Mouse (Mus musculus) heart, postnatal 0 days (tissue): Measurements from ENCODE around the gene Map4k4. TPM values are rescaled to one million over a fixed set of nuclear protein-coding genes. Genes with fewer than 3 reads are reported as not detected.

Experiments
- ATAC-seq: fragments of 200-750 bp; cut with Nextera tagmentation; 2 replicates; pipeline ENCODE4 v1.8.0; 2017; ENCODE audit warnings: low read depth, moderate number of reproducible peaks, moderate library complexity; ENCODE audit not compliant: insufficient read depth
- DNase-seq: peaks from one replicate; pipeline ENCODE4 v3.0.0-alpha.2; 2016; ENCODE audit warnings: low spot score
- H3K27ac ChIP-seq: fragments of 300-500 bp; sonication (generic); 2 replicates; pipeline ENCODE4 v1.5.1; 2014; ENCODE audit warnings: low read depth, mild to moderate bottlenecking
- H3K27me3 ChIP-seq: fragments of 300-500 bp; sonication (generic); 2 replicates; pipeline ENCODE4 v1.6.1; 2014; ENCODE audit warnings: low read length, mixed read lengths; ENCODE audit not compliant: control insufficient read depth, insufficient read depth
- H3K36me3 ChIP-seq: fragments of 300-500 bp; sonication (generic); replicated peaks from 2 replicates; pipeline ENCODE4 v1.6.1; 2014; ENCODE audit warnings: low read length, mixed read lengths; ENCODE audit not compliant: control insufficient read depth, insufficient read depth
- H3K4me1 ChIP-seq: fragments of 300-500 bp; sonication (generic); 2 replicates; pipeline ENCODE4 v1.6.1; 2014; ENCODE audit warnings: antibody characterized with exemption; ENCODE audit not compliant: control insufficient read depth, insufficient read depth
- H3K4me2 ChIP-seq: fragments of 300-500 bp; sonication (generic); 2 replicates; pipeline ENCODE4 v1.6.1; 2014; ENCODE audit warnings: low read depth, mild to moderate bottlenecking, low read length, moderate library complexity
- H3K4me3 ChIP-seq: fragments of 300-500 bp; sonication (generic); 2 replicates; pipeline ENCODE4 v1.5.1; 2014; ENCODE audit warnings: low read depth, low read length
- H3K9ac ChIP-seq: fragments of 300-500 bp; sonication (generic); replicated peaks from 2 replicates; pipeline ENCODE4 v1.6.1; 2014; ENCODE audit warnings: low read depth, low read length, mixed read lengths
- H3K9me3 ChIP-seq: fragments of 300-500 bp; sonication (generic); replicated peaks from 2 replicates; pipeline ENCODE4 v1.6.1; 2016; ENCODE audit warnings: low read length; ENCODE audit not compliant: control insufficient read depth
- CTCF ChIP-seq: IDR thresholded peaks from 2 replicates; pipeline ENCODE4 v1.5.1; 2016; ENCODE audit warnings: antibody characterized with exemption, control low read depth, low read depth
- EP300 ChIP-seq: IDR thresholded peaks from 2 replicates; pipeline ENCODE4 v1.6.1; 2016; ENCODE audit warnings: antibody characterized with exemption, low read depth
- WGBS: fragments of 180-500 bp; shearing (Covaris S2); extraction: QIAGEN DNeasy Blood & Tissue Kit; methylation state at CpG from one replicate; pipeline ENCODE4 v1.1.7; 2014; 5-methylcytosine and 5-hydroxymethylcytosine counted together
- polyA plus RNA-seq: library from polyadenylated mRNA; unstranded; fragments of >200 nt; fragmentation: Nextera tagmentation; extraction: Ambion mirVana; gene quantifications from 2 replicates; pipeline ENCODE4 v1.2.1, GENCODE M21; 2015
- total RNA-seq: library from RNA; depleted of rRNA; stranded (reverse); fragments of >200 nt; gene quantifications from 2 replicates; pipeline ENCODE4 v1.2.3, GENCODE M21; 2014; ENCODE audit warnings: low replicate concordance

Gene Map4k4
- total and polyA plus RNA-seq, 2 experiments from 2014 or later, result 17.4 to 129 TPM

- Histone ChIP-seq H3K4me3 (no peak overlapping the region), H3K4me2 (no peak overlapping the region), H3K27me3 (no peaks in the 10 kb centered on the region), H3K9ac (no peak overlapping the region), H3K4me1 (peaks cover 68% of the 10 kb centered on the region), H3K27ac (no peak overlapping the region), H3K9me3 (no peaks in the 10 kb centered on the region), H3K36me3 (peaks cover 12% of the 10 kb centered on the region; the same call in 1 of the 2 replicates)
- DNase-seq (no peak), ATAC-seq (no peak)
- WGBS, result 37% methylated on average over 7 of the region's 7 CpGs
- no peak for TF ChIP-seq EP300
- TF ChIP-seq CTCF, result no peak
Measured at GRCm38 (mm10) chr1:39931055-39931454, 30.3 kb downstream of the Map4k4 start.

DNA sequence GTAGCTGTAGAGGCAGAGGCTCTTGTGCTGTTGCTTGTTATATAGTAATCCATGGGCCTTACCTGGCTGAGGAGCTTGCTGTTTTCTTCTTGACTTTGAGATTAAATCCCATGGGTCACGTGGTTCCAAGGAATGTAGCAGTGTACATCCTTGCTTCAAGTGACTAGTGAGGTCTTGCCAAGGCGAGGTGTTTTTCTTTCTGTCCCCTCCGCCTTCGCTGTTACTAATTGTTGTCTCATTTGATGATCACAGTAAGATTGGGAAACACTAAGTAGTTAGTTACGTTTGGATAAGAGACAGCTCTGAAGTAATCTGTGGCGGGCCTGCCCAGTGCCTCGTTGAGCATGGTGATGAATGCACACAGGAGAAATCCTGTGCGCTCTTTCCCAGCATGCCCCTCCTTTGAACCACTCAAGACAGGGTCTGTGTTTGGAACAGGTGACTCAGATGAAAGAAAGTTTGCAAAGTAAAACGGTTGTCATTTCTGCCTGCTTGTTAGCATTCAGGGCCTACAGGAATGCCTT, 31.6 kb downstream of the Map4k4 start:
- no peak overlapping the region for H3K9ac ChIP-seq
- TF ChIP-seq EP300 (no peak), CTCF (no peak)
- peak overlapping the region; percentile 75 for H3K27ac ChIP-seq
- peaks cover 73% of the 10 kb centered on the region for H3K4me1 ChIP-seq
- H3K9me3 ChIP-seq, result no peaks in the 10 kb centered on the region
- ATAC-seq (no peak), DNase-seq (no peak)
- peaks cover 12% of the 10 kb centered on the region; the same call in 1 of the 2 replicates for H3K36me3 ChIP-seq
- H3K4me3 ChIP-seq, result no peak overlapping the region
- WGBS, result 51% methylated on average over 9 of the region's 9 CpGs
- no peaks in the 10 kb centered on the region for H3K27me3 ChIP-seq
- no peak overlapping the region for H3K4me2 ChIP-seq

DNA sequence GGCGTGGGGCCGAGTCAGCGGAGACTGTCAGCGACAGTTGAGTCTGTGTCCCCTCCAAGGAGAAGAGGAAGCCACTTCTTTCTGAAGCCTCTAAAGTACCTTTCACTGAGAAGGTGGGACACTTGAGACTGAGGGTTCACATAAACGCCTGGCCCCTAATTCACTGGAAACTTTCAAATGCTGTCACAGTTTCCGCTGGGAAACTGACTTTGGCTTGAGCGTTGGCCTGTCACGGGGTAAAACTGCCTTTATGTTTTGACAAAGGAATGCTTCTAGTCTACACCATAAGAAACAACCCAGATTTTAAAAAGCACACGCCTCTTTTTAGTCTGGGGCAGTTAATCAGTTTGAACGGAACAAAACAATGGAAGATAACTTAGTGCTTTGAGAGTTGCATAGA, 32.2 kb downstream of the Map4k4 start:
- Histone ChIP-seq H3K4me3 (no peak overlapping the region), H3K27ac (peak overlapping the region; percentile 75), H3K4me1 (peaks cover 79% of the 10 kb centered on the region), H3K27me3 (no peaks in the 10 kb centered on the region), H3K9me3 (no peaks in the 10 kb centered on the region), H3K4me2 (no peak overlapping the region), H3K9ac (no peak overlapping the region), H3K36me3 (peaks cover 12% of the 10 kb centered on the region; the same call in 1 of the 2 replicates)
- no peak for TF ChIP-seq EP300
- no peak for TF ChIP-seq CTCF
- 51% methylated on average over 10 of the region's 10 CpGs for WGBS
- DNase-seq (peak; percentile 46), ATAC-seq (no peak)

DNA sequence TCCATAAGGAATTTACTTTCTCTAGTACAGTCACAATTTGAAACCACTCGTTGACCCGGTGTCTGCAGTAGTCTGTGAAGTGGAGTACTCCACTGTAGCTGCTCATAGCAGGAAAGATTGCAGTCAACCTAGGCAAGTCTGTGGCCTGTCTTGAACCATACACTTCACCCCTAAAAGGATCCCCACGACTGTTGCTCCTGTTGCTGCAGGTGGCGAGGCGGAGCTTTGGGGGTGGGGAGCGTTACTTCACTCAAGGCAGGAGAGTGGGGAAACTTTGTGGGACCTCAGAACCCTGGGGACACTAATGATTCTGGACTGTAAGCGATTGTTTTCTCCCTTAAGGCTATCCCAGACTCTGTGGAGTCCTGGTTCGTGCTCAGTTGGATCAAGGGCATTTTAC, 34.2 kb downstream of the Map4k4 start:
- DNase-seq (no peak), ATAC-seq (no peak)
- H3K4me3 ChIP-seq, result no peak overlapping the region
- no peak overlapping the region for H3K9ac ChIP-seq
- TF ChIP-seq EP300 (no peak), CTCF (no peak)
- peaks cover 12% of the 10 kb centered on the region; the same call in 1 of the 2 replicates for H3K36me3 ChIP-seq
- WGBS, result 52% methylated on average over 8 of the region's 8 CpGs
- H3K27ac ChIP-seq, result no peak overlapping the region
- H3K27me3 ChIP-seq, result no peaks in the 10 kb centered on the region
- no peaks in the 10 kb centered on the region for H3K9me3 ChIP-seq
- peaks cover 75% of the 10 kb centered on the region for H3K4me1 ChIP-seq
- H3K4me2 ChIP-seq, result no peak overlapping the region

GRCm38 (mm10) chr1:39935616-39936015, 34.9 kb downstream of the Map4k4 start:
- Histone ChIP-seq H3K9ac (peak overlapping the region; percentile 34; the same call in 1 of the 2 replicates), H3K27me3 (no peaks in the 10 kb centered on the region), H3K9me3 (no peaks in the 10 kb centered on the region), H3K4me1 (peaks cover 73% of the 10 kb centered on the region), H3K36me3 (peaks cover 12% of the 10 kb centered on the region; the same call in 1 of the 2 replicates), H3K4me3 (peak overlapping the region; percentile 41), H3K4me2 (peak overlapping the region; percentile 69), H3K27ac (0 out of 2 replicates have a peak overlapping the region, but pooled peaks have one; percentile 58)
- WGBS, result 5% methylated on average over 10 of the region's 10 CpGs
- DNase-seq, result no peak
- ATAC-seq, result no peak
- TF ChIP-seq EP300, result no peak
- TF ChIP-seq CTCF, result no peak

DNA sequence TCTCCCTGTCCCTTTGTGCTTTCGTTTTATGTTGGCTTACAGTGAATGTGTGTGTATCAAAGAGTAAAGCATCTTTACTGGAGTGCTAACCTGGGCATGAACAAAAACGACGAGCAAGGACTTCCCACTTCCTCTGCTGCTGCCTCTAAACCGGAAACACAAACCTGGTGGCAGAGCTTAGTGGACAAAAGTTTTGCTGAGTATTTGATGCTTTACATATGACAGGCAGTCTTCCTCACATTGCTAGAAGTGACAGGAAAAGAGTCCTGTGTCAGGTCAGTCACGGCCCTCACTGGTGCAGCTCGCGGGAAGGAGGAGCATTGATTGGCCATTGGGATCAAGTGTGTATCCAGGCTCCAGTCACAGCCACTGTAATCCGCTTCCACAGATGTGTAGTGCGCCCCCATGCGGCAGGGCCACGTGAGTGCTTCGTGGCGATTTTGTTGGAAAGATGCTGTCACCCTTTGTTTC, 35.7 kb downstream of the Map4k4 start:
- no peaks in the 10 kb centered on the region for H3K27me3 ChIP-seq
- WGBS, result 3% methylated on average over 13 of the region's 13 CpGs
- peak overlapping the region; percentile 41 for H3K4me3 ChIP-seq
- DNase-seq, result peak; percentile 83
- H3K36me3 ChIP-seq, result peaks cover 12% of the 10 kb centered on the region; the same call in 1 of the 2 replicates
- H3K27ac ChIP-seq, result peak overlapping the region; percentile 58; the same call in 1 of the 2 replicates
- H3K9me3 ChIP-seq, result no peaks in the 10 kb centered on the region
- peaks cover 73% of the 10 kb centered on the region for H3K4me1 ChIP-seq
- peak; percentile 86 for TF ChIP-seq CTCF
- TF ChIP-seq EP300, result 0 out of 2 replicates have a peak, but pooled peaks have one; percentile 18
- H3K9ac ChIP-seq, result peak overlapping the region; percentile 34; the same call in 1 of the 2 replicates
- peak; percentile 87 for ATAC-seq
- H3K4me2 ChIP-seq, result peak overlapping the region; percentile 69
